Mouse (Mus musculus): ENCODE data around the gene Nprl2.

- peak; percentile 71 for TF ChIP-seq POLR2A (IDR thresholded peaks at IDR 0.05; ENCODE audit: insufficient read depth, low read depth, low read length)
- TF ChIP-seq CTCF (IDR thresholded peaks at IDR 0.05) = no peak
These were observed 45.2 kb downstream of the Nprl2 start, which contains the start of gene Ifrd2 for GRCm38 (mm10) chr9:107586974-107587832.
